In the genomic region with DNA sequence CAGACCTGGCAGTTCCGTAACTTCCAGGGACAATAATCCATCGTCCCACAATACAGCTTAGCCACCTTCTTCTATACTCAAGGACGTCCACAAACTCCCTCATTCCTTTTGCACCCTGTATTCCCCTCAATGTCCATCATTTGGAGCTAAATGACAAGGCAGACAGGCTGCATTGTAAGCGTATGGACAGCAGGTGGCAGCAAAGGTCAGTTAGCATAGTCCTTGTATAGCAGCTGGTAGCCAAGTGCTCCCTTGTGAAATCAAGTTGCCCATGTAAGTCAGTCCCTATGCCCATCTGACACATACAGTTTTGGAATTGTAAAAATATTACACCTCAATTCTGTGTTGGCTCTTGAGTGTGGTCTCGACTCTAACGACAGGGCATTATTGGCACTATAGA, we compare ENCODE assay signal across 10 mouse cellular contexts. TPM values are rescaled to one million over a fixed set of nuclear protein-coding genes. Genes with fewer than 3 reads are reported as not detected.
DNase-seq lines count a peak whose midpoint lies in the region; ATAC-seq lines count a peak whose summit lies in the region.
"Had no signal": no experiment of that assay in that cellular context is flagged by ENCODE, and none has a peak within 500 bp of the region (broad histone marks: within the 10 kb centered on the region; RNA-seq: fewer than 3 reads in every experiment).

No protein-coding gene starts in this region.

- peak; percentile 26 for DNase-seq in kidney, adult 11 months
- peak; percentile 70 for DNase-seq in adrenal gland, postnatal 10 days
- peak; percentile 65 for DNase-seq in embryo, embryonic 9.5 days (ENCODE audit: extremely low spot score)
- DNase-seq in heart, postnatal 10 days = peak; percentile 67 to 77
- peak; percentile 60 to 62 for DNase-seq in layer of hippocampus, postnatal 36 days
- peak; percentile 92 for DNase-seq in midbrain, embryonic 14.5 days
- peak; percentile 41 to 76 for DNase-seq in spleen, postnatal 4 days (ENCODE audit: low spot score in 2 of 2)

- no peak for ATAC-seq in kidney, embryonic 15.5 days (replicated peaks; ENCODE audit: low FRiP score)
- no peak for ATAC-seq in midbrain, embryonic 14.5 days (ENCODE audit: low FRiP score, low TSS enrichment)

- no peak overlapping the region for H3K9ac ChIP-seq in kidney, embryonic 15.5 days
- no peak overlapping the region for H3K9ac ChIP-seq in midbrain, embryonic 14.5 days (replicated peaks; ENCODE audit: low read length)
- H3K9ac ChIP-seq: embryonic facial prominence, embryonic 15.5 days; stomach, embryonic 15.5 days had no signal

- no peak overlapping the region for H3K4me2 ChIP-seq in kidney, embryonic 15.5 days
- H3K4me2 ChIP-seq in midbrain, embryonic 14.5 days (ENCODE audit: low read length) = no peak overlapping the region
- H3K4me2 ChIP-seq: embryonic facial prominence, embryonic 15.5 days; stomach, embryonic 15.5 days had no signal

- intact Hi-C loops in heart, postnatal 10 days (cut with DNase I) = loop anchor here (10.0 kb wide), 2 partner anchors 274 to 534 kb away; no protein-coding TSS in a partner anchor

- WGBS in kidney, embryonic 15.5 days = 28% methylated on average over 6 of the region's 6 CpGs
- WGBS in midbrain, embryonic 14.5 days = 19% methylated on average over 6 of the region's 6 CpGs

- H3K36me3 ChIP-seq in kidney, embryonic 15.5 days = no peaks in the 10 kb centered on the region
- H3K36me3 ChIP-seq in midbrain, embryonic 14.5 days (ENCODE audit: control insufficient read depth, insufficient read depth, low read length) = no peaks in the 10 kb centered on the region
- H3K36me3 ChIP-seq: embryonic facial prominence, embryonic 15.5 days; stomach, embryonic 15.5 days had no signal

- no peak overlapping the region for H3K4me3 ChIP-seq in kidney, embryonic 15.5 days (replicated peaks)
- no peak overlapping the region for H3K4me3 ChIP-seq in midbrain, embryonic 14.5 days (replicated peaks; ENCODE audit: low read depth, low read length)
- H3K4me3 ChIP-seq: embryonic facial prominence, embryonic 15.5 days; stomach, embryonic 15.5 days had no signal

- no peak overlapping the region for H3K27ac ChIP-seq in kidney, embryonic 15.5 days
- no peak overlapping the region for H3K27ac ChIP-seq in midbrain, embryonic 14.5 days (replicated peaks; ENCODE audit: low read depth, low read length)
- H3K27ac ChIP-seq: embryonic facial prominence, embryonic 15.5 days; stomach, embryonic 15.5 days had no signal

- H3K4me1 ChIP-seq in kidney, embryonic 15.5 days = no peaks in the 10 kb centered on the region
- no peaks in the 10 kb centered on the region for H3K4me1 ChIP-seq in midbrain, embryonic 14.5 days (ENCODE audit: control insufficient read depth, insufficient read depth, low read length)
- H3K4me1 ChIP-seq: embryonic facial prominence, embryonic 15.5 days; stomach, embryonic 15.5 days had no signal

- H3K9me3 ChIP-seq in kidney, embryonic 15.5 days (replicated peaks) = no peaks in the 10 kb centered on the region
- H3K9me3 ChIP-seq in midbrain, embryonic 14.5 days (ENCODE audit: control insufficient read depth, low read length) = no peaks in the 10 kb centered on the region
- H3K9me3 ChIP-seq: embryonic facial prominence, embryonic 15.5 days; stomach, embryonic 15.5 days had no signal

- no peaks in the 10 kb centered on the region for H3K27me3 ChIP-seq in kidney, embryonic 15.5 days
- no peaks in the 10 kb centered on the region for H3K27me3 ChIP-seq in midbrain, embryonic 14.5 days (ENCODE audit: control insufficient read depth, insufficient read depth, low read length)
- H3K27me3 ChIP-seq: embryonic facial prominence, embryonic 15.5 days; stomach, embryonic 15.5 days had no signal

RNA-seq across cellular contexts. Expression of a gene that starts 31.6 kb away (rescaled TPM):
- 29.2 and 31.9 TPM in 2 replicates for polyA plus RNA-seq in kidney, embryonic 15.5 days (2015; fragmentation: Nextera tagmentation; extraction: Ambion mirVana)
- total RNA-seq in adrenal gland, postnatal 10 days (2021) = 100 to 1,000 TPM in 1 of 2 experiments, 10 to 100 TPM in 1; 88.3 to 121 TPM
- 10 to 100 TPM; 20.7 to 23.1 TPM for total RNA-seq in heart, postnatal 10 days (2021)
- total RNA-seq in layer of hippocampus, postnatal 36 days (2021) = under 1 TPM; 0.82 to 0.99 TPM
- 38.5 and 43.9 TPM in 2 replicates for polyA plus RNA-seq in midbrain, embryonic 14.5 days (2014; fragmentation: Nextera tagmentation; extraction: Ambion mirVana)

Comparison
In these comparisons a context has a peak if more than half of its experiments do, and no peak if none do; other contexts are left out.
1. DNase-seq: peak in every context shown above with its lines; median percentile 92 in midbrain, embryonic 14.5 days; 72 in heart, postnatal 10 days; 70 in adrenal gland, postnatal 10 days; 65 in embryo, embryonic 9.5 days; 61 in layer of hippocampus, postnatal 36 days; 58 in spleen, postnatal 4 days; 26 in kidney, adult 11 months.
2. RNA of a gene that starts 31.6 kb away (total RNA-seq): 88.3 to 121 TPM in adrenal gland, postnatal 10 days and 20.7 to 23.1 TPM in heart, postnatal 10 days; 0.82 to 0.99 TPM in layer of hippocampus, postnatal 36 days; every median in the first group is over 10 times any median in the second.